ENCODE assay signal across 35 mouse cellular contexts in the genomic region with DNA sequence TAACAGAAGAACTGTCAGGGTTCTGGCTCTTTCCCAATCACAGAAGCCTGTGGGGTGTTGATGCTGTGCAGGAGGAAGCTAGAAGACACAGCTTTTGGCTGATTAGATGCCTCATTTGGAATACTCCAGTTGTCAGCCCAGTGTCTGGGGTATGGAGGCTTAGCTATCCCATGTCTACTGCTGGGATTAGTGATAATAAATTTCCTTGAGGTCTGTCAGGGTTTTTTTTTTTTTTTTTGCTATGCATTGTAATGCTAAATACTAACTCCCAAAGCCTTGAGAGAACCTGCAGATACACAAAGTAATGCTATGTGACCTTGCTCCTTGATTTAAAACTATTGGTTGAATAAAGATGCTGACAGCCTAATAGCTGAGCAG. TPM values are rescaled to one million over a fixed set of nuclear protein-coding genes. Genes with fewer than 3 reads are reported as not detected.
"Had no signal": no experiment of that assay in that cellular context is flagged by ENCODE, and none has a peak within 500 bp of the region (broad histone marks: within the 10 kb centered on the region; RNA-seq: fewer than 3 reads in every experiment).

No protein-coding gene starts in this region.

- H3K4me1 ChIP-seq: heart, embryonic 12.5 days; hindbrain, embryonic 10.5 days; hindbrain, embryonic 12.5 days; hindbrain, embryonic 13.5 days; hindbrain, embryonic 15.5 days; intestine, embryonic 15.5 days; kidney, embryonic 15.5 days had no signal

- H3K9me3 ChIP-seq: heart, embryonic 12.5 days; heart, embryonic 13.5 days; heart, embryonic 15.5 days; hindbrain, embryonic 10.5 days; hindbrain, embryonic 12.5 days; hindbrain, embryonic 13.5 days; hindbrain, embryonic 15.5 days; intestine, embryonic 15.5 days; kidney, embryonic 15.5 days had no signal

- H3K27me3 ChIP-seq: heart, embryonic 12.5 days; hindbrain, embryonic 12.5 days; hindbrain, embryonic 15.5 days; intestine, embryonic 15.5 days; kidney, embryonic 15.5 days had no signal

- H3K9ac ChIP-seq: heart, embryonic 12.5 days; heart, embryonic 13.5 days; heart, embryonic 15.5 days; hindbrain, embryonic 12.5 days; hindbrain, embryonic 13.5 days; hindbrain, embryonic 14.5 days; hindbrain, embryonic 15.5 days; intestine, embryonic 15.5 days; kidney, embryonic 15.5 days had no signal

- H3K27ac ChIP-seq: heart, embryonic 13.5 days; heart, embryonic 15.5 days; hindbrain, embryonic 10.5 days; hindbrain, embryonic 12.5 days; hindbrain, embryonic 13.5 days; hindbrain, embryonic 14.5 days; hindbrain, embryonic 15.5 days; hindbrain, postnatal 0 days; intestine, embryonic 15.5 days; kidney, embryonic 15.5 days; kidney, postnatal 0 days; layer of hippocampus, adult 2 months; left cerebral cortex, adult 2 months had no signal

- H3K4me3 ChIP-seq: heart, embryonic 12.5 days; heart, embryonic 13.5 days; heart, embryonic 15.5 days; hindbrain, embryonic 10.5 days; hindbrain, embryonic 12.5 days; hindbrain, embryonic 13.5 days; hindbrain, embryonic 15.5 days; intestine, embryonic 15.5 days; kidney, embryonic 15.5 days; layer of hippocampus, adult 2 months; left cerebral cortex, adult 2 months had no signal

- H3K4me2 ChIP-seq: heart, embryonic 11.5 days; heart, embryonic 12.5 days; heart, embryonic 13.5 days; heart, embryonic 15.5 days; hindbrain, embryonic 12.5 days; hindbrain, embryonic 13.5 days; hindbrain, embryonic 14.5 days; hindbrain, embryonic 15.5 days; intestine, embryonic 15.5 days; kidney, embryonic 15.5 days had no signal

- DNase-seq: heart, postnatal 10 days; heart, postnatal 14 days; heart, postnatal 36 days; heart, postnatal 4 days; kidney, postnatal 10 days; kidney, postnatal 14 days; kidney, postnatal 4 days; layer of hippocampus, adult 9-11 months; layer of hippocampus, postnatal 36 days had no signal

- ATAC-seq: hindbrain, embryonic 16.5 days; hindbrain, postnatal 0 days; inflammation-experienced regulatory T-cells, adult 6 months; intestine, embryonic 15.5 days; intestine, embryonic 16.5 days; intestine, postnatal 0 days had no signal

RNA-seq across cellular contexts. Expression of a gene that starts 8.4 kb away (rescaled TPM):
- total RNA-seq: heart, postnatal 10 days; heart, postnatal 14 days; heart, postnatal 25 days; heart, postnatal 36 days; heart, postnatal 4 days; layer of hippocampus, adult 18-20 months; layer of hippocampus, adult 2 months; layer of hippocampus, postnatal 10 days; layer of hippocampus, postnatal 25 days; layer of hippocampus, postnatal 36 days; left cerebral cortex, adult 18-20 months; left cerebral cortex, adult 2 months; left cerebral cortex, adult 8-10 months had no signal
- polyA plus RNA-seq: heart, postnatal 0 days; inflammation-experienced regulatory T-cells, adult 6 months had no signal
